Mouse (Mus musculus) G1E (cell line): Measurements from ENCODE around the gene Pla2g1b. TPM values are rescaled to one million over a fixed set of nuclear protein-coding genes. Genes with fewer than 3 reads are reported as not detected.
"Not testable (repeated sequence)": the region's sequence is repeated elsewhere in the genome, so short reads cannot be mapped to it uniquely, and the experiment has no call there.

ENCODE experiments used
- ATAC-seq: 2 replicates; pipeline ENCODE4 v1.8.0; 2016; ENCODE audit warnings: mild to moderate bottlenecking; ENCODE audit not compliant: insufficient number of reproducible peaks, poor library complexity, low FRiP score, severe bottlenecking; ENCODE audit errors: extremely low read depth
- DNase-seq: peaks from one replicate; pipeline ENCODE4 v3.0.0; 2012; ENCODE audit warnings: low spot score
- H3K27me3 ChIP-seq: 2 replicates; pipeline ENCODE4 v1.6.1; 2012; ENCODE audit warnings: mild to moderate bottlenecking, low read length, inconsistent platforms; ENCODE audit not compliant: insufficient read depth
- H3K36me3 ChIP-seq: replicated peaks from 2 replicates; pipeline ENCODE3; 2012; ENCODE audit warnings: mild to moderate bottlenecking, inconsistent platforms
- H3K4me1 ChIP-seq: 2 replicates; pipeline ENCODE4 v1.6.1; 2012; ENCODE audit warnings: low read depth, low read length, inconsistent platforms, mixed read lengths; ENCODE audit not compliant: insufficient read depth
- H3K4me3 ChIP-seq: 2 replicates; pipeline ENCODE4 v1.5.1; 2012; ENCODE audit warnings: low read depth, mild to moderate bottlenecking, inconsistent platforms, low read length, moderate library complexity, mixed read lengths
- H3K9me3 ChIP-seq: replicated peaks from 2 replicates; pipeline ENCODE4 v1.6.1; 2012; ENCODE audit warnings: inconsistent platforms
- CTCF ChIP-seq: IDR thresholded peaks from 2 replicates; pipeline ENCODE4 v1.5.1; 2012; ENCODE audit warnings: low read depth, low read length, inconsistent platforms, mixed read lengths
- GATA1 ChIP-seq: IDR thresholded peaks from 2 replicates; pipeline ENCODE4 v1.6.1; 2012; ENCODE audit warnings: borderline replicate concordance, low read length, inconsistent platforms, mixed read lengths
- GATA2 ChIP-seq: IDR thresholded peaks from 2 replicates; pipeline ENCODE4 v1.6.1; 2012; ENCODE audit warnings: low read depth, low read length, inconsistent platforms, borderline replicate concordance
- POLR2AphosphoS5 ChIP-seq: IDR thresholded peaks from 2 replicates; pipeline ENCODE4 v1.6.1; 2012; ENCODE audit warnings: low read depth, low read length, inconsistent platforms; ENCODE audit not compliant: insufficient replicate concordance
- TAL1 ChIP-seq: conservative IDR thresholded peaks from 2 replicates; pipeline ENCODE4 v1.6.1; 2012; ENCODE audit warnings: low read depth, low read length, inconsistent platforms, mixed read lengths
- polyA plus RNA-seq: library from polyadenylated mRNA; stranded (reverse); fragments of >175 nt; gene quantifications from 2 replicates; pipeline ENCODE4 v1.2.3, GENCODE M21; 2012
- total RNA-seq, 2 experiments: library from RNA; stranded (forward) in 1 of 2; stranded (reverse) in 1 of 2; fragments of 200-1000 nt in 1 of 2; fragments of >200 nt in 1 of 2; fragmentation: Nextera tagmentation in 1 of 2; gene quantifications; 2 replicates each; pipeline ENCODE4 v1.2.3; 2014 to 2017

Pla2g1b gene
- total and polyA plus RNA-seq, 3 experiments, result 0.18 TPM; not detected in 2

DNA sequence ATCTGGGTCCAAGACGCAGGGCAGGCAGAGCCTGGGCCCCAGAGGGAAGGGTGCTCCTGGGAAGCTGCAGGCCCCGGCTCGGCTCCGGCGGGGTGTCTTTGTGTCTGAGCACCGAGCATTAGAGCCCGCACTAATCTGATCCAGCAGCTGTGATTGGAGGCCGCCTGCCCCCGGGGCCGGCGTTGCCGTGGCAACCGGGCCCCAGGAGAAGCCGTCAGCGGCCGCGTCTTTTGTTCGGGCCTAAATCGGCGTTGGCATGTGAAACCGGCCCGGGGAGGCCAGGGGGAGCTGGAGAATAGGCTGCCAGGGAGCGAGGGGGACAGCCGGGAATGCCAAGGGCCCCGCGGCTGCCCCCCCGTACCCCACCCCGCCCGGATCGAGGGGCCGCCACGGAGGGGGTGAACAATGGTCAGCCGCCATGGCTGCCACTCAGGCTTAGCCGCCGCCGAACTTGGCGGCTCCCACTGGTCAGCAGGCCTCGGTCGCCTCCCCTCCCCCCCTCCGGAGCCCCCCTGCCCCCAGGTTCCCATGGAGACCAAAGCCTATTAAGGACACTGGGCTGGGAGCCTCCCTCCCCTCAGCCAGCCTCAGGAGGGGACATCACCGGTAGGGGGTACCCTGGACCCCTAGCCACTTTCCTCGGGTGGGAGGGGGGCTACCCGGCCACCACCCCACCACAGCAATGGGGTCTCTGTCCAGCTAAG, 29.5 kb upstream of the Pla2g1b start:
- TF ChIP-seq GATA1 (no peak), CTCF (no peak), POLR2AphosphoS5 (no peak), GATA2 (no peak), TAL1 (no peak)
- Histone ChIP-seq H3K4me3 (no peak overlapping the region), H3K27me3 (peaks cover 58% of the 10 kb centered on the region), H3K4me1 (no peaks in the 10 kb centered on the region), H3K36me3 (no peaks in the 10 kb centered on the region), H3K9me3 (no peaks in the 10 kb centered on the region)
- DNase-seq, result no peak
- no peak for ATAC-seq

DNA sequence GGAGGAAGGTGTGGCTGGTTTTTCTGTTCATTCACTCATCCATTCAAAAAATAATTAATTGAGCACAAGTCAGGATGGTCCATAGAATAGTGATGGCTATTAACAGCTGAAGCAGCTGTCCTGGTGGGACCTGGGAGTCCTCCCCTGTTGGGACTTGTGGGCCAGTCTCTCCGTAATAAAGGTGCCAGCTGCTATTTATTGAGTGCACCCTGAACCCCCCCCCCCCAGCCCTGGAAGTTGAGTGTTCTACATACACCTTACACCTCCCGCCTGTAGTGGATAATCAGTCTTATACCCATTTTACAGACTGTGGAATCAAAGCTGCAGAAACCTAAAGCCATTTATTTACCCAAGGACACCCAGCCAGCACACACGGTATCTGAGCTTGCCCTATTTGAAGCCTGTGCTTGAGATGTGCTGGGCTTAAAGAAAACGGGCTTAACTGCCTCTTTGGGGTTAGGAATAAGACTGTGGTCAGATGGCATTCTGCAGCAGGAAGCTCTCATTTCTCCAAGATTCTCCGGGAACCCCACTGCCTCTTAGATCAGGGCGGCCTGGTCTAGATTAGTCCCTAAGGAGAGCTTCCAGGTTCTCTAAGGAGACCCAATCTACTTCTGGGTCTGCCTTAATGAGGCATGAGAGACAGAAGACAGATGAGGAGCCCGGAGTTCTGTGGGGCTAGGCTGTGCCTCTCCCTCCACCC, 28.7 kb upstream of the Pla2g1b start:
- Histone ChIP-seq H3K36me3 (no peaks in the 10 kb centered on the region), H3K4me1 (peaks cover 2% of the 10 kb centered on the region; the same call in 1 of the 2 replicates), H3K27me3 (peaks cover 54% of the 10 kb centered on the region), H3K9me3 (no peaks in the 10 kb centered on the region), H3K4me3 (no peak overlapping the region)
- ATAC-seq (no peak), DNase-seq (no peak)
- no peak for TF ChIP-seq GATA2
- TF ChIP-seq POLR2AphosphoS5, result no peak
- no peak for TF ChIP-seq CTCF
- no peak for TF ChIP-seq TAL1
- no peak for TF ChIP-seq GATA1

DNA sequence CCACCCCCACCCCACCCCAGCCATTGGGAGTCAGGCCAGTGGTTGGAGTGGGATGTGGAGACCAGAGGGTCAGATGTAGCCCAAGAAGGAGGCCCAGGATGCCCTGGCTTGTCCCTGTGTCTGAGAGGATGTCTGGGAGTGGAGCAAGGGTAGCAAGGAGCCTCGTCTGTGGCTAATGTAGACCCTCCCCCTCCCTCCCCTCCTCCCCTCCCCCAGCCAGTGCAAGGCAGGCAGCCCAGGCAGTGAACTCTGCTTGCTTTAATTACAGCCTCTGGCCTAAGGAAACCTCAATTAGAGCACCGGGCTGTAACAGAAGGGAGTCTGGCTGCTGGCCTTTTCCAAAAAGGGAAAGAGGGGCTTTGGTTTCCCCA, 28.1 kb upstream of the Pla2g1b start:
- H3K27me3 ChIP-seq, result peaks cover 50% of the 10 kb centered on the region
- H3K36me3 ChIP-seq, result no peaks in the 10 kb centered on the region
- no peak for TF ChIP-seq CTCF
- TF ChIP-seq GATA1, result no peak
- TF ChIP-seq GATA2, result no peak
- no peak for TF ChIP-seq POLR2AphosphoS5
- no peak overlapping the region for H3K4me3 ChIP-seq
- H3K4me1 ChIP-seq, result peaks cover 2% of the 10 kb centered on the region; the same call in 1 of the 2 replicates
- DNase-seq, result no peak
- H3K9me3 ChIP-seq, result no peaks in the 10 kb centered on the region
- no peak for ATAC-seq

DNA sequence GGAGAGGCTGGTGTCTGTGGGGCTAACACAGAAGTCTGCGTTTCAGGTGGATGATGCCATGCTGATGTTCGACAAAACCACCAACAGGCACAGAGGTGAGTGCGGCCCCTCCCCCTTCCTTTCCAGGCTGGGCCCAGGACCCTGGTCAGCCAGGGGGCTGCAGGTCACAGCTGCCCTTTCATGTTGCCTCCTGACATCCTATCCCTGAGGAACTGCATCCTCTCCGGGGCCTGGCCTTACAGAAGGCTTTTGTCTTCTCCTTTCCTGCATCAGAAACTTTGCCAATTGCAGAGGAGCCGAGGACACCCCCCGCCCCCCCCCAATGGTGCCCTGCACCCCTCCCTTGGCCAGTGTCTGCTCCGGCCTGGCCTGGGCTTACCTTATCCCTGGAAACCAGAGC, 27.4 kb upstream of the Pla2g1b start:
- peaks cover 2% of the 10 kb centered on the region; the same call in 1 of the 2 replicates for H3K4me1 ChIP-seq
- TF ChIP-seq POLR2AphosphoS5 (no peak), TAL1 (no peak), GATA1 (no peak), GATA2 (no peak), CTCF (no peak)
- peaks cover 50% of the 10 kb centered on the region for H3K27me3 ChIP-seq
- H3K36me3 ChIP-seq, result no peaks in the 10 kb centered on the region
- ATAC-seq (no peak), DNase-seq (no peak)
- H3K9me3 ChIP-seq, result no peaks in the 10 kb centered on the region
- H3K4me3 ChIP-seq, result no peak overlapping the region

DNA sequence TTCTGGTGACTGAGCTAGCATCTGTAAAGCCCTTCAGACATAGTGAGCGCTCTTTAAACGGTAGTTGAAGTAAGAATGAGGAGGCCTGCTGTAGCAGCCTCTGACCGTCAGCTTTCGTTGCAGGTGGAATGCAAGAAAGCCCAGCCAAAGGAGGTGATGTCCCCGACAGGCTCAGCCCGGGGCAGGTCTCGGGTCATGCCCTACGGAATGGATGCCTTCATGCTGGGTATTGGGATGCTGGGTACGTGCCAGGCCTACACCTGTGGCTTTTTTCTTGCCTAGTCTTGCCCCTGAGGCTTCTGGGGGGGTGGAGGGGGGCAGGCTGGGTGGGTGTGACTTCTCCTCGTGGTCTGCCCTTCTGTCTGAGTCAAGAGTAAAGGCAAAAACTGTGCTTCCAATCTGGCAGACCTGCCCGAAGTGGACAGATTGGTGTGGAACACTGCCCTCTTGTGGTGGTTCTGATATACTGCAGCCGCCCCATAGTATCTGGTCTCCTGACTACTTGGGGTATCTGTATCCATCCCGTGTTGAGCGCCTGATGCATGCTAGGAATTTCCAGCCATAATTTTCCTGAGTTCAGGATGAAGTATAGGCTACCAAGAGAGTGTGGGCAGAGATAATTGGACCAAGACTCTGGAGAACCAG, 24.7 kb upstream of the Pla2g1b start:
- DNase-seq (peak; percentile 71), ATAC-seq (no peak)
- TF ChIP-seq GATA1, result no peak
- no peak for TF ChIP-seq TAL1
- peak; percentile 88 for TF ChIP-seq CTCF
- no peak for TF ChIP-seq POLR2AphosphoS5
- H3K4me3 ChIP-seq, result no peak overlapping the region
- H3K27me3 ChIP-seq, result peaks cover 47% of the 10 kb centered on the region
- no peaks in the 10 kb centered on the region for H3K36me3 ChIP-seq
- no peaks in the 10 kb centered on the region for H3K9me3 ChIP-seq
- H3K4me1 ChIP-seq, result peaks cover 2% of the 10 kb centered on the region; the same call in 1 of the 2 replicates

DNA sequence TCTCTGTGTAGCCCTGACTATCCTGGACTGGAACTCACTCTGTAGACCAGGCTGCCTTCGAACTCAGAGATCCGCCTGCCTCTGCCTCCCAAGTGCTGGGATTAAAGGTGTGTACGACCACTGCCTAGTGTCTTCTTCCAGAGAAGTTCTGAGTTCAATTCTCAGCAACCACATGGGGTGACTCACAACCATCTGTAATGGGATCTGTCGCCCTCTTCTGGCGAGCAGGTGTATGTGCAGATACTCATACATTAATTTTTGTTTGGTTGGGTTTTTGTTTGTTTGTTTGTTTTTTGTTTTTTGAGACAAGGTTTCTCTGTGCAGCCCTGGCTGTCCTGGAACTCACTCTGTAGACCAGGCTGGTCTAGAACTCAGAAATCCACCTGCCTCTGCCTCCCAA, 23.4 kb upstream of the Pla2g1b start:
- ATAC-seq, DNase-seq, H3K36me3 ChIP-seq, H3K4me1 ChIP-seq, H3K4me3 ChIP-seq, H3K9me3 ChIP-seq: not testable (repeated sequence)
- peak; percentile 83 for TF ChIP-seq CTCF
- H3K27me3 ChIP-seq, result peaks cover 43% of the 10 kb centered on the region
